Mouse (Mus musculus): Measurements from ENCODE around the gene Lamc1.

GRCm38 (mm10) chr1:153310190-153310589 lies 22.4 kb downstream of the Lamc1 start:
- TF ChIP-seq CTCF (IDR thresholded peaks at IDR 0.05) (no peak), EP300 (IDR thresholded peaks at IDR 0.05) (no peak)
